Mouse (Mus musculus): Measurements from ENCODE around the gene Agpat3. TPM values are rescaled to one million over a fixed set of nuclear protein-coding genes. Genes with fewer than 3 reads are reported as not detected.

Gene Agpat3
- total and polyA plus RNA-seq, 3 experiments = 0.07 TPM; not detected in 2

DNA sequence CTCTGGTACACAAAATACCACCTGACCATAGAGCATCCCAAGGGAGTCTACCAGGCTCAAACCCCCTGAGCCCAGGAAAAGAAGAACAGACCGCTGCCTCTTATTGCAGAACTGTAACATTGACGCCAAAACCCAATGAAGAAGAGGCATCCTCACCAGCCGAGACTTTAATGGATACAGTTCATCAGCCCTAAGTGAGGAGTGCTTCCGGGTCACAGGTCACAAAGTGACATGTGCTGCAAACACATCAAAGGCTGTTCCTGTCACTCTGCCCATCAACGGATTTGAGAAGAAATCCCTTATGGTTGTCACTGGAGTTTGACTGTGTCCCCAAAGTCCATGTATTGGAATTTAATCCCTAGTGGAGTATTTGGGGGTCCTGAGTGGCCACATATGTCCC, 93.1 kb downstream of the Agpat3 start:
- no peak overlapping the region for H3K9ac ChIP-seq (ENCODE audit: control insufficient read depth, low read depth, low read length, poor library complexity, severe bottlenecking)
- H3K79me2 ChIP-seq (ENCODE audit: control insufficient read depth, insufficient read depth, low read length, poor library complexity) = no peaks in the 10 kb centered on the region
- peaks cover 0 to 5% of the 10 kb centered on the region in 2 experiments; a peak in 2 of 4 replicates for H3K36me3 ChIP-seq (ENCODE audit: control insufficient read depth in 1 of 2, insufficient read depth in 2 of 2, low read length in 2 of 2)
- H3K27ac ChIP-seq (ENCODE audit: control insufficient read depth, low read depth, low read length) = no peak overlapping the region
- H3K4me1 ChIP-seq (ENCODE audit: control insufficient read depth in 1 of 2, insufficient read depth in 2 of 2, low read length in 2 of 2) = peaks cover 3 to 10% of the 10 kb centered on the region in 2 experiments; a peak in 3 of 4 replicates
- H3K9me3 ChIP-seq (replicated peaks; ENCODE audit: insufficient read depth, low read length) = no peaks in the 10 kb centered on the region
- no peak for TF ChIP-seq UBTF (IDR thresholded peaks at IDR 0.05; ENCODE audit: borderline replicate concordance, insufficient read depth, low read depth, low read length)
- TF ChIP-seq USF2 (IDR thresholded peaks at IDR 0.05; ENCODE audit: borderline replicate concordance in 1 of 2, insufficient read depth in 1 of 2, low read depth in 1 of 2, low read length in 2 of 2) = no peak
- no peak for TF ChIP-seq ZNF384 (IDR thresholded peaks at IDR 0.05; ENCODE audit: low read depth, low read length)
- no peak for TF ChIP-seq ETS1 (IDR thresholded peaks at IDR 0.05; ENCODE audit: low read depth, low read length)
- DNase-seq (ENCODE audit: low read depth, low spot score) = no peak
- no peak overlapping the region for H3K4me3 ChIP-seq (ENCODE audit: control insufficient read depth in 1 of 2, insufficient read depth in 1 of 2, low read depth in 2 of 2, low read length in 2 of 2)
- peaks cover 7 to 13% of the 10 kb centered on the region in 2 experiments for H3K27me3 ChIP-seq (ENCODE audit: control insufficient read depth in 1 of 2, insufficient read depth in 2 of 2, low read length in 2 of 2)

DNA sequence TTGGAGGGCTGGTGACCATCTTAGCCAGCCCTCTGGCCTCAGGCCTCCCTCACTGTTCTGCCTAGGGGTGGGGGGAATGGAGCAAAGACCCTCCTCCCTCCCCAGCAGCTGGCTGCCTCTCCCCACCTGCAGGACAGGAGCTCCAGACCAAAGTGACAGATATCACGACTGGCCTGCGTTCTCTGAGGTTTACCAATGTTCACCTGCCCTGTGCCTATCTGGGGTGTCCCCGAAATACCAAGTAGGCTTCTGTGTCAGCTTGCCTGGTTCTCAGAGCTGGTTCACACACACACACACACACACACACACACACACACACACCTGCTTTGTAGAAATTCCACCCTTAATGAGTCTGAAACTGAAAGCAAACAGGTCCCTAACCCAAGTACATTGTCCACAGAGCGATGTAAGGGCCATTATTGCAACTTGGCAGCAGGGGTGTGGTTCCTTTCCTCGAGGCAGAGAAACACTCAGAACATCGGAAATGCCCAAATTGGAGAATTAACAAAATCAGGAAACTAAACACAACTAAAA, 94.1 kb downstream of the Agpat3 start:
- no peak for DNase-seq (ENCODE audit: low read depth, low spot score)
- H3K27me3 ChIP-seq (ENCODE audit: control insufficient read depth in 1 of 2, insufficient read depth in 2 of 2, low read length in 2 of 2) = peaks cover 7 to 13% of the 10 kb centered on the region in 2 experiments
- no peaks in the 10 kb centered on the region for H3K79me2 ChIP-seq (ENCODE audit: control insufficient read depth, insufficient read depth, low read length, poor library complexity)

DNA sequence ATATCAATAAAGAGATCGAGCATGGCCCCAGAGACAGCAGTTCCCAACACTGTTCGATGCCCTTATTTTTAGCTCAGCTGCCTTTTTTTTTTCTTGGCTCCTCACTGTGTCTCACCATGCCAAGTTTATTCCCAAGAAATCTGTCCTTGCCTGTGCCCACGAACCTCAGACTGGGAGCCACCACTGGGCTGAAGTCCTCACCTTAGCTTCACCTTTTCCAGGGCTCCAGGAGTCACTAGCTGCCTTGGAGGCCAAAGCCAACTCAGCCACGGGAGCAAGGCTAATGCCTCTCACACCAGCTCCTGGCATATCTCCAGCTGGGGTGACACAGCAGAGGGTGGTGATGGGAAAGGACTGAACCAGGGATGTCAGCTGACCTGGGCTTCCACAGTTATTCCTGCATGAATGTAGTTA, 96.6 kb downstream of the Agpat3 start:
- peak; percentile 62 for DNase-seq (ENCODE audit: low read depth, low spot score)
- no peaks in the 10 kb centered on the region for H3K79me2 ChIP-seq (ENCODE audit: control insufficient read depth, insufficient read depth, low read length, poor library complexity)
- no peaks in the 10 kb centered on the region for H3K9me3 ChIP-seq (replicated peaks; ENCODE audit: insufficient read depth, low read length)
- peaks cover 0 to 3% of the 10 kb centered on the region in 2 experiments; a peak in 2 of 4 replicates for H3K27me3 ChIP-seq (ENCODE audit: control insufficient read depth in 1 of 2, insufficient read depth in 2 of 2, low read length in 2 of 2)
- no peak overlapping the region for H3K27ac ChIP-seq (ENCODE audit: control insufficient read depth, low read depth, low read length)
- TF ChIP-seq POLR2AphosphoS5 (IDR thresholded peaks at IDR 0.05; ENCODE audit: borderline replicate concordance, low read depth, low read length) (no peak), ZC3H11A (IDR thresholded peaks at IDR 0.05; ENCODE audit: low read depth, low read length) (no peak), USF1 (IDR thresholded peaks at IDR 0.05; ENCODE audit: low read depth, low read length) (peak; percentile 79), MYC (IDR thresholded peaks at IDR 0.05; ENCODE audit: low read depth, low read length) (no peak), ETS1 (IDR thresholded peaks at IDR 0.05; ENCODE audit: low read depth, low read length) (peak; percentile 52; the same call in 1 of the 2 replicates)
- no peak overlapping the region for H3K4me3 ChIP-seq (ENCODE audit: control insufficient read depth in 1 of 2, insufficient read depth in 1 of 2, low read depth in 2 of 2, low read length in 2 of 2)
- peaks cover 3 to 10% of the 10 kb centered on the region in 2 experiments; a peak in 3 of 4 replicates for H3K4me1 ChIP-seq (ENCODE audit: control insufficient read depth in 1 of 2, insufficient read depth in 2 of 2, low read length in 2 of 2)
- no peak overlapping the region for H3K9ac ChIP-seq (ENCODE audit: control insufficient read depth, low read depth, low read length, poor library complexity, severe bottlenecking)
- H3K36me3 ChIP-seq (ENCODE audit: control insufficient read depth in 1 of 2, insufficient read depth in 2 of 2, low read length in 2 of 2) = peaks cover 0 to 5% of the 10 kb centered on the region in 2 experiments; a peak in 2 of 4 replicates

More for the DNA sequence above, 94.1 kb downstream of the Agpat3 start:
- H3K9me3 ChIP-seq (replicated peaks; ENCODE audit: insufficient read depth, low read length) = no peaks in the 10 kb centered on the region
- no peak overlapping the region for H3K9ac ChIP-seq (ENCODE audit: control insufficient read depth, low read depth, low read length, poor library complexity, severe bottlenecking)
- no peak for TF ChIP-seq RCOR1 (IDR thresholded peaks at IDR 0.05; ENCODE audit: low read depth, low read length)
- no peak for TF ChIP-seq JUND (IDR thresholded peaks at IDR 0.05; ENCODE audit: low read depth, low read length)
- TF ChIP-seq ZC3H11A (IDR thresholded peaks at IDR 0.05; ENCODE audit: low read depth, low read length) = no peak
- TF ChIP-seq CHD1 (IDR thresholded peaks at IDR 0.05; ENCODE audit: low read depth, low read length) = no peak
- no peak for TF ChIP-seq HCFC1 (IDR thresholded peaks at IDR 0.05; ENCODE audit: low read depth, low read length)
- TF ChIP-seq EP300 (IDR thresholded peaks at IDR 0.05; ENCODE audit: low read depth in 1 of 2, low read length in 2 of 2) = no peak
- TF ChIP-seq BHLHE40 (IDR thresholded peaks at IDR 0.05; ENCODE audit: borderline replicate concordance, low read depth, low read length) = no peak
- TF ChIP-seq SIN3A (IDR thresholded peaks at IDR 0.05; ENCODE audit: low read length) = no peak
- no peak for TF ChIP-seq KAT2A (conservative IDR thresholded peaks at IDR 0.05; ENCODE audit: low read depth, low read length)
- TF ChIP-seq ZKSCAN1 (IDR thresholded peaks at IDR 0.05; ENCODE audit: low read depth, low read length) = no peak
- no peak for TF ChIP-seq MAZ (IDR thresholded peaks at IDR 0.05; ENCODE audit: low read depth, low read length)
- TF ChIP-seq MYC (IDR thresholded peaks at IDR 0.05; ENCODE audit: low read depth, low read length) = no peak
- no peak for TF ChIP-seq UBTF (IDR thresholded peaks at IDR 0.05; ENCODE audit: borderline replicate concordance, insufficient read depth, low read depth, low read length)
- TF ChIP-seq CTCF (IDR thresholded peaks at IDR 0.05 in 2 of 3, conservative IDR thresholded peaks at IDR 0.05 in 1 of 3; ENCODE audit: control insufficient read depth in 1 of 3, insufficient read depth in 1 of 3, low read depth in 2 of 3, low read length in 3 of 3, poor library complexity in 1 of 3, severe bottlenecking in 1 of 3) = no peak
- no peak for TF ChIP-seq TBP (IDR thresholded peaks at IDR 0.05; ENCODE audit: low read depth, low read length)
- TF ChIP-seq GATA1 (IDR thresholded peaks at IDR 0.05; ENCODE audit: low read depth, low read length) = no peak
- TF ChIP-seq ETS1 (IDR thresholded peaks at IDR 0.05; ENCODE audit: low read depth, low read length) = no peak
- no peak for TF ChIP-seq GABPA (IDR thresholded peaks at IDR 0.05; ENCODE audit: low read depth, low read length)
- no peak for TF ChIP-seq RAD21 (IDR thresholded peaks at IDR 0.05; ENCODE audit: low read depth, low read length)
- TF ChIP-seq ZNF384 (IDR thresholded peaks at IDR 0.05; ENCODE audit: low read depth, low read length) = no peak
- no peak overlapping the region for H3K4me3 ChIP-seq (ENCODE audit: control insufficient read depth in 1 of 2, insufficient read depth in 1 of 2, low read depth in 2 of 2, low read length in 2 of 2)
- H3K4me1 ChIP-seq (ENCODE audit: control insufficient read depth in 1 of 2, insufficient read depth in 2 of 2, low read length in 2 of 2) = peaks cover 3 to 10% of the 10 kb centered on the region in 2 experiments; a peak in 3 of 4 replicates
- H3K36me3 ChIP-seq (ENCODE audit: control insufficient read depth in 1 of 2, insufficient read depth in 2 of 2, low read length in 2 of 2) = peaks cover 0 to 5% of the 10 kb centered on the region in 2 experiments; a peak in 2 of 4 replicates
- no peak overlapping the region for H3K27ac ChIP-seq (ENCODE audit: control insufficient read depth, low read depth, low read length)

Data from MEL (cell line).